Mouse (Mus musculus) hindbrain, embryonic 16.5 days (tissue): ENCODE measurements around the gene Tln1. TPM values are rescaled to one million over a fixed set of nuclear protein-coding genes. Genes with fewer than 3 reads are reported as not detected.

Source experiments
- ATAC-seq: fragments of 200-750 bp; cut with Nextera tagmentation; 2 replicates; pipeline ENCODE4 v1.8.0; 2017; ENCODE audit warnings: moderate TSS enrichment, moderate library complexity
- H3K27ac ChIP-seq: fragments of 300-500 bp; sonication (generic); 2 replicates; pipeline ENCODE4 v1.5.1; 2014; ENCODE audit warnings: low read depth, mild to moderate bottlenecking, control low read depth, low read length, moderate library complexity
- H3K27me3 ChIP-seq: fragments of 300-500 bp; sonication (generic); replicated peaks from 2 replicates; pipeline ENCODE4 v1.6.1; 2014; ENCODE audit warnings: low read length; ENCODE audit not compliant: control insufficient read depth, insufficient read depth
- H3K36me3 ChIP-seq: fragments of 300-500 bp; sonication (generic); 2 replicates; pipeline ENCODE4 v1.6.1; 2014; ENCODE audit warnings: mild to moderate bottlenecking, low read length, moderate library complexity, mixed read lengths; ENCODE audit not compliant: control insufficient read depth, insufficient read depth
- H3K4me1 ChIP-seq: fragments of 300-500 bp; sonication (generic); 2 replicates; pipeline ENCODE4 v1.6.1; 2014; ENCODE audit warnings: low read depth, low read length; ENCODE audit not compliant: control insufficient read depth, insufficient read depth
- H3K4me2 ChIP-seq: fragments of 300-500 bp; sonication (generic); 2 replicates; pipeline ENCODE4 v1.6.1; 2014; ENCODE audit warnings: mild to moderate bottlenecking, low read length, control low read depth, moderate library complexity
- H3K4me3 ChIP-seq: fragments of 300-500 bp; sonication (generic); 2 replicates; pipeline ENCODE4 v1.5.1; 2014; ENCODE audit warnings: mild to moderate bottlenecking, low read length, control low read depth, moderate library complexity
- H3K9ac ChIP-seq: fragments of 300-500 bp; sonication (generic); 2 replicates; pipeline ENCODE4 v1.6.1; 2014; ENCODE audit warnings: low read depth, mild to moderate bottlenecking, control low read depth, low read length, moderate library complexity
- H3K9me3 ChIP-seq: fragments of 300-500 bp; sonication (generic); 2 replicates; pipeline ENCODE4 v1.6.1; 2014; ENCODE audit warnings: mild to moderate bottlenecking, low read length, moderate library complexity; ENCODE audit not compliant: control insufficient read depth
- WGBS: fragments of 180-500 bp; shearing (Covaris S2); extraction: QIAGEN DNeasy Blood & Tissue Kit; methylation state at CpG from one replicate; pipeline ENCODE4 v1.1.7; 2014; 5-methylcytosine and 5-hydroxymethylcytosine counted together
- polyA plus RNA-seq: library from polyadenylated mRNA; unstranded; fragments of >200 nt; fragmentation: Nextera tagmentation; extraction: Ambion mirVana; gene quantifications from 2 replicates; pipeline ENCODE4 v1.2.1, GENCODE M21; 2015

Tln1 gene
- polyA plus RNA-seq, 1 experiment from 2014 or later, result 61.1 TPM

- 35% methylated on average over 2 of the region's 2 CpGs for WGBS
- ATAC-seq, result no peak
- H3K4me3 ChIP-seq, result no peak overlapping the region
Observed at GRCm38 (mm10) chr4:43564231-43564630, 1.7 kb upstream of the Tln1 start.

GRCm38 (mm10) chr4:43563601-43563875 is 1.0 kb upstream of the Tln1 start:
- H3K27ac ChIP-seq, result no peak overlapping the region
- H3K36me3 ChIP-seq, result peaks cover 39% of the 10 kb centered on the region
- peak overlapping the region; percentile 96 for H3K9ac ChIP-seq

More at GRCm38 (mm10) chr4:43564231-43564630, 1.7 kb upstream of the Tln1 start:
- Histone ChIP-seq H3K9me3 (no peaks in the 10 kb centered on the region), H3K36me3 (peaks cover 46% of the 10 kb centered on the region), H3K4me2 (no peak overlapping the region), H3K27ac (no peak overlapping the region), H3K27me3 (no peaks in the 10 kb centered on the region), H3K4me1 (peaks cover 28% of the 10 kb centered on the region), H3K9ac (no peak overlapping the region)

GRCm38 (mm10) chr4:43562769-43563600 is 494 bp upstream of the Tln1 start:
- peak; percentile 37 for ATAC-seq
- WGBS, result 9% methylated on average over 22 of the region's 22 CpGs
- Histone ChIP-seq H3K4me2 (peak overlapping the region; percentile 95), H3K27ac (peak overlapping the region; percentile 98), H3K4me3 (peak overlapping the region; percentile 72), H3K36me3 (peaks cover 34% of the 10 kb centered on the region), H3K9ac (peak overlapping the region; percentile 96), H3K4me1 (peaks cover 34% of the 10 kb centered on the region), H3K27me3 (no peaks in the 10 kb centered on the region), H3K9me3 (no peaks in the 10 kb centered on the region)

More at GRCm38 (mm10) chr4:43563601-43563875, 1.0 kb upstream of the Tln1 start:
- Histone ChIP-seq H3K4me2 (peak overlapping the region; percentile 95), H3K9me3 (no peaks in the 10 kb centered on the region), H3K4me1 (peaks cover 31% of the 10 kb centered on the region), H3K4me3 (peak overlapping the region; percentile 72), H3K27me3 (no peaks in the 10 kb centered on the region)
- ATAC-seq, result no peak
- WGBS, result 85% methylated on average over 4 of the region's 4 CpGs

GRCm38 (mm10) chr4:43561436-43561996 is 975 bp downstream of the Tln1 start:
- Histone ChIP-seq H3K9me3 (no peaks in the 10 kb centered on the region), H3K27me3 (no peaks in the 10 kb centered on the region), H3K36me3 (peaks cover 20% of the 10 kb centered on the region), H3K27ac (peak overlapping the region; percentile 98), H3K4me1 (peaks cover 34% of the 10 kb centered on the region), H3K9ac (peak overlapping the region; percentile 96), H3K4me2 (peak overlapping the region; percentile 95), H3K4me3 (peak overlapping the region; percentile 72)
- ATAC-seq, result no peak
- 3% methylated on average over 16 of the region's 16 CpGs for WGBS

- ATAC-seq, result no peak
- Histone ChIP-seq H3K27ac (no peak overlapping the region), H3K4me2 (peak overlapping the region; percentile 95), H3K9me3 (no peaks in the 10 kb centered on the region), H3K36me3 (peaks cover 15% of the 10 kb centered on the region), H3K4me1 (peaks cover 34% of the 10 kb centered on the region), H3K4me3 (peak overlapping the region; percentile 72), H3K27me3 (no peaks in the 10 kb centered on the region), H3K9ac (peak overlapping the region; percentile 96)
- WGBS, result 40% methylated on average over 2 of the region's 2 CpGs
Observed at GRCm38 (mm10) chr4:43560976-43561375, 1.5 kb downstream of the Tln1 start.

- no peak overlapping the region for H3K27ac ChIP-seq
- no peaks in the 10 kb centered on the region for H3K9me3 ChIP-seq
- peaks cover 34% of the 10 kb centered on the region for H3K4me1 ChIP-seq
- no peak overlapping the region for H3K4me3 ChIP-seq
- WGBS, result 51% methylated on average over 6 of the region's 6 CpGs
- no peaks in the 10 kb centered on the region for H3K27me3 ChIP-seq
- peak overlapping the region; percentile 96; the same call in 1 of the 2 replicates for H3K9ac ChIP-seq
- H3K4me2 ChIP-seq, result peak overlapping the region; percentile 95
- H3K36me3 ChIP-seq, result peaks cover 8% of the 10 kb centered on the region
- no peak for ATAC-seq
Observed at GRCm38 (mm10) chr4:43560243-43560611, 2.3 kb downstream of the Tln1 start.

- WGBS, result 82% methylated on average over 13 of the region's 13 CpGs
- Histone ChIP-seq H3K27ac (no peak overlapping the region), H3K27me3 (no peaks in the 10 kb centered on the region), H3K36me3 (peaks cover 6% of the 10 kb centered on the region), H3K4me1 (peaks cover 34% of the 10 kb centered on the region), H3K4me3 (no peak overlapping the region), H3K9me3 (no peaks in the 10 kb centered on the region), H3K4me2 (0 out of 2 replicates have a peak overlapping the region, but pooled peaks have one; percentile 95), H3K9ac (no peak overlapping the region)
- no peak for ATAC-seq
Observed at GRCm38 (mm10) chr4:43559519-43560242, 2.8 kb downstream of the Tln1 start.

- Histone ChIP-seq H3K4me2 (peak overlapping the region; percentile 18), H3K9me3 (no peaks in the 10 kb centered on the region), H3K4me1 (peaks cover 28% of the 10 kb centered on the region), H3K27me3 (no peaks in the 10 kb centered on the region), H3K27ac (no peak overlapping the region), H3K36me3 (peaks cover 4% of the 10 kb centered on the region), H3K4me3 (no peak overlapping the region), H3K9ac (peak overlapping the region; percentile 38; the same call in 1 of the 2 replicates)
- ATAC-seq, result no peak
- 20% methylated on average over 13 of the region's 13 CpGs for WGBS
Observed at GRCm38 (mm10) chr4:43558631-43559356, 3.7 kb downstream of the Tln1 start.
